Mouse (Mus musculus) testis, postnatal 10 days (tissue): ENCODE data around the gene Dgat2l6.

Source experiments
- DNase-seq: peaks from one replicate; pipeline ENCODE4 v3.0.0; 2021; ENCODE audit warnings: low spot score

The Dgat2l6 gene

GRCm38 (mm10) chrX:100524471-100524870, at the start of gene Dgat2l6:
Gene Dgat2l6, plus strand, starts transcription at chrX:100524838.
- DNase-seq: no peak

GRCm38 (mm10) chrX:100475569-100476223, 48.9 kb upstream of the Dgat2l6 start:
- DNase-seq: no peak

GRCm38 (mm10) chrX:100480317-100480716, 44.3 kb upstream of the Dgat2l6 start:
- DNase-seq: peak; percentile 77

- no peak for DNase-seq
Observed at GRCm38 (mm10) chrX:100493500-100494067, 31.1 kb upstream of the Dgat2l6 start.

- peak; percentile 69 for DNase-seq
Observed at GRCm38 (mm10) chrX:100494068-100494978, 30.3 kb upstream of the Dgat2l6 start, which contains the start of gene Igbp1. Gene Igbp1, plus strand, starts transcription at chrX:100494291.

- DNase-seq: no peak
Observed at GRCm38 (mm10) chrX:100504175-100504851, 20.3 kb upstream of the Dgat2l6 start.

GRCm38 (mm10) chrX:100508164-100508563, 16.5 kb upstream of the Dgat2l6 start:
- DNase-seq: no peak

GRCm38 (mm10) chrX:100509921-100510320, 14.7 kb upstream of the Dgat2l6 start:
- no peak for DNase-seq

- no peak for DNase-seq
Observed at GRCm38 (mm10) chrX:100516683-100517082, 8.0 kb upstream of the Dgat2l6 start.

- no peak for DNase-seq
Observed at GRCm38 (mm10) chrX:100517626-100518025, 7.0 kb upstream of the Dgat2l6 start.

- DNase-seq: no peak
Observed at GRCm38 (mm10) chrX:100518532-100518931, 6.1 kb upstream of the Dgat2l6 start.

GRCm38 (mm10) chrX:100556026-100556425, 31.4 kb downstream of the Dgat2l6 start:
- no peak for DNase-seq

- DNase-seq: no peak
Observed at GRCm38 (mm10) chrX:100565696-100566095, 41.1 kb downstream of the Dgat2l6 start.

- no peak for DNase-seq
Observed at GRCm38 (mm10) chrX:100571951-100572350, 47.3 kb downstream of the Dgat2l6 start, which contains the start of gene Awat1. Gene Awat1, plus strand, starts transcription at chrX:100572251.

GRCm38 (mm10) chrX:100594791-100595190, 70.2 kb downstream of the Dgat2l6 start, which contains the start of gene P2ry4:
Gene P2ry4, minus strand, starts transcription at chrX:100594869.
- no peak for DNase-seq
